Mouse (Mus musculus) MEL (cell line): ENCODE data around the gene Tnik.

ENCODE experiments used
- CTCF ChIP-seq, 3 experiments: IDR thresholded peaks in 2 of 3; conservative IDR thresholded peaks in 1 of 3; 2 replicates each; pipeline ENCODE4 v1.5.1; 2011 to 2012; ENCODE audit warnings: low read length in 3 of 3, low read depth in 2 of 3, mild to moderate bottlenecking in 2 of 3, improper control_type of control experiment in 1 of 3, inconsistent platforms in 1 of 3, mixed read lengths in 1 of 3, moderate library complexity in 1 of 3; ENCODE audit not compliant: control insufficient read depth in 1 of 3, insufficient read depth in 1 of 3, poor library complexity in 1 of 3, severe bottlenecking in 1 of 3
- ELF1 ChIP-seq: IDR thresholded peaks from 2 replicates; pipeline ENCODE4 v1.6.1; 2014; ENCODE audit warnings: low read depth, mild to moderate bottlenecking, inconsistent platforms, low read length, improper control_type of control experiment, moderate library complexity
- EP300 ChIP-seq, 2 experiments: IDR thresholded peaks; 2 replicates each; pipeline ENCODE4 v1.6.1; 2011; ENCODE audit warnings: improper control_type of control experiment in 2 of 2, low read length in 2 of 2, low read depth in 1 of 2, mild to moderate bottlenecking in 1 of 2
- POLR2AphosphoS2 ChIP-seq: IDR thresholded peaks from 2 replicates; pipeline ENCODE4 v1.6.1; 2011; ENCODE audit warnings: low read length, improper control_type of control experiment
- TCF12 ChIP-seq: IDR thresholded peaks from 2 replicates; pipeline ENCODE4 v1.6.1; 2014; ENCODE audit warnings: low read depth, mild to moderate bottlenecking, inconsistent platforms, low read length, improper control_type of control experiment, moderate library complexity
- UBTF ChIP-seq: IDR thresholded peaks from 2 replicates; pipeline ENCODE4 v1.6.1; 2012; ENCODE audit warnings: low read depth, mild to moderate bottlenecking, inconsistent platforms, low read length, improper control_type of control experiment, moderate library complexity, borderline replicate concordance; ENCODE audit not compliant: insufficient read depth
- ZKSCAN1 ChIP-seq: IDR thresholded peaks from 2 replicates; pipeline ENCODE4 v1.6.1; 2012; ENCODE audit warnings: low read depth, mild to moderate bottlenecking, inconsistent platforms, low read length, improper control_type of control experiment, moderate library complexity
- ZMIZ1 ChIP-seq: IDR thresholded peaks from 2 replicates; pipeline ENCODE4 v1.6.1; 2012; ENCODE audit warnings: low read depth, mild to moderate bottlenecking, inconsistent platforms, low read length, improper control_type of control experiment, moderate library complexity

GRCm38 (mm10) chr3:28225357-28225905, 37.6 kb upstream of the Tnik start:
- TF ChIP-seq TCF12 (no peak), UBTF (no peak), POLR2AphosphoS2 (no peak), ELF1 (no peak), ZKSCAN1 (no peak), ZMIZ1 (no peak), CTCF (IDR thresholded peaks at IDR 0.05 in 2 of 3, conservative IDR thresholded peaks at IDR 0.05 in 1 of 3; ENCODE audit: control insufficient read depth in 1 of 3, insufficient read depth in 1 of 3, low read depth in 2 of 3, low read length in 3 of 3, poor library complexity in 1 of 3, severe bottlenecking in 1 of 3) (no peak), EP300 (IDR thresholded peaks at IDR 0.05; ENCODE audit: low read depth in 1 of 2, low read length in 2 of 2) (no peak)
